Mouse (Mus musculus) CH12.LX (cell line): ENCODE results near the gene Gcdh. TPM values are rescaled to one million over a fixed set of nuclear protein-coding genes. Genes with fewer than 3 reads are reported as not detected.

Experiments used
- DNase-seq: peaks from one replicate; pipeline ENCODE4 v3.0.0-alpha.2; 2013; ENCODE audit errors: extremely low read depth
- H3K27ac ChIP-seq: 2 replicates; pipeline ENCODE4 v1.5.1; 2012; ENCODE audit warnings: low read depth, mild to moderate bottlenecking, control low read depth, moderate library complexity; ENCODE audit not compliant: insufficient read depth
- H3K27me3 ChIP-seq: replicated peaks from 2 replicates; pipeline ENCODE3; 2012; ENCODE audit warnings: inconsistent platforms
- H3K36me3 ChIP-seq, 2 experiments: replicated peaks in 1 of 2; 2 replicates each; pipeline versions ENCODE3 to v1.6.1; 2012; ENCODE audit warnings: inconsistent platforms in 1 of 2, low read length in 1 of 2, mild to moderate bottlenecking in 1 of 2, mixed read lengths in 1 of 2, moderate library complexity in 1 of 2; ENCODE audit not compliant: control insufficient read depth in 1 of 2, insufficient read depth in 1 of 2
- H3K4me1 ChIP-seq, 2 experiments: 2 replicates each; pipeline ENCODE4 v1.6.1; 2012; ENCODE audit warnings: inconsistent platforms in 1 of 2, moderate library complexity in 1 of 2; ENCODE audit not compliant: insufficient read depth in 2 of 2, control insufficient read depth in 1 of 2
- H3K4me2 ChIP-seq: 2 replicates; pipeline ENCODE4 v1.6.1; 2012; ENCODE audit warnings: low read depth, mild to moderate bottlenecking, control low read depth; ENCODE audit not compliant: poor library complexity, insufficient read depth, severe bottlenecking
- H3K4me3 ChIP-seq, 3 experiments: fragments of 150-350 bp in 1 of 3; sonication (generic) in 1 of 3; replicated peaks in 1 of 3; 2 replicates each; pipeline versions ENCODE3 to v1.5.1; 2011 to 2012; ENCODE audit warnings: low read depth in 2 of 3, low read length in 2 of 3, mild to moderate bottlenecking in 2 of 3, moderate library complexity in 2 of 3, control low read depth in 1 of 3, improper control_type of control experiment in 1 of 3, inconsistent platforms in 1 of 3, mixed read lengths in 1 of 3; ENCODE audit not compliant: poor library complexity in 1 of 3
- H3K79me2 ChIP-seq: replicated peaks from 2 replicates; pipeline ENCODE4 v1.6.1; 2012; ENCODE audit warnings: mild to moderate bottlenecking, moderate library complexity; ENCODE audit not compliant: control insufficient read depth, poor library complexity, insufficient read depth, severe bottlenecking; ENCODE audit errors: extremely low read depth
- H3K9ac ChIP-seq: 2 replicates; pipeline ENCODE4 v1.6.1; 2012; ENCODE audit warnings: low read depth, mild to moderate bottlenecking, control low read depth, moderate library complexity; ENCODE audit not compliant: insufficient read depth
- H3K9me3 ChIP-seq: replicated peaks from 2 replicates; pipeline ENCODE3; 2012; ENCODE audit warnings: low read length, inconsistent platforms, mixed read lengths
- E2F4 ChIP-seq: IDR thresholded peaks from 2 replicates; pipeline ENCODE4 v1.6.1; 2011; ENCODE audit warnings: low read depth, low read length, improper control_type of control experiment; ENCODE audit not compliant: insufficient replicate concordance
- EP300 ChIP-seq: IDR thresholded peaks from 2 replicates; pipeline ENCODE4 v1.6.1; 2011; ENCODE audit warnings: low read length, improper control_type of control experiment
- GABPA ChIP-seq: IDR thresholded peaks from 2 replicates; pipeline ENCODE4 v1.6.1; 2012; ENCODE audit warnings: low read depth, low read length, improper control_type of control experiment, inconsistent platforms; ENCODE audit not compliant: insufficient replicate concordance
- JUND ChIP-seq: conservative IDR thresholded peaks from 2 replicates; pipeline ENCODE4 v1.6.1; 2011; ENCODE audit warnings: low read depth, low read length, improper control_type of control experiment
- KAT2A ChIP-seq: IDR thresholded peaks from 2 replicates; pipeline ENCODE4 v1.6.1; 2012; ENCODE audit warnings: low read length, improper control_type of control experiment, inconsistent platforms; ENCODE audit not compliant: insufficient replicate concordance
- MAZ ChIP-seq: IDR thresholded peaks from 2 replicates; pipeline ENCODE4 v1.6.1; 2012; ENCODE audit warnings: low read depth, mild to moderate bottlenecking, inconsistent platforms, low read length, improper control_type of control experiment, moderate library complexity
- MEF2A ChIP-seq: IDR thresholded peaks from 2 replicates; pipeline ENCODE4 v1.6.1; 2014; ENCODE audit warnings: low read depth, mild to moderate bottlenecking, inconsistent platforms, low read length, improper control_type of control experiment, borderline replicate concordance
- MXI1 ChIP-seq: IDR thresholded peaks from 2 replicates; pipeline ENCODE4 v1.6.1; 2011; ENCODE audit warnings: mild to moderate bottlenecking, low read depth, low read length, improper control_type of control experiment
- NRF1 ChIP-seq: IDR thresholded peaks from 2 replicates; pipeline ENCODE4 v1.6.1; 2014; ENCODE audit warnings: low read depth, mild to moderate bottlenecking, inconsistent platforms, low read length, improper control_type of control experiment, moderate library complexity
- PAX5 ChIP-seq: IDR thresholded peaks from 2 replicates; pipeline ENCODE4 v1.6.1; 2012; ENCODE audit warnings: low read length, inconsistent platforms, mixed read lengths
- POLR2AphosphoS2 ChIP-seq: IDR thresholded peaks from 2 replicates; pipeline ENCODE4 v1.6.1; 2011; ENCODE audit warnings: low read depth, low read length, improper control_type of control experiment
- RAD21 ChIP-seq: IDR thresholded peaks from 2 replicates; pipeline ENCODE4 v1.6.1; 2011; ENCODE audit warnings: low read depth, mild to moderate bottlenecking, low read length, improper control_type of control experiment, moderate library complexity
- RCOR1 ChIP-seq: conservative IDR thresholded peaks from 2 replicates; pipeline ENCODE4 v1.6.1; 2012; ENCODE audit warnings: low read depth, mild to moderate bottlenecking, inconsistent platforms, low read length, improper control_type of control experiment
- SIN3A ChIP-seq: IDR thresholded peaks from 2 replicates; pipeline ENCODE4 v1.6.1; 2012; ENCODE audit warnings: low read length, improper control_type of control experiment, inconsistent platforms
- TBP ChIP-seq: conservative IDR thresholded peaks from 2 replicates; pipeline ENCODE4 v1.6.1; 2011; ENCODE audit warnings: low read depth, low read length, improper control_type of control experiment
- ZC3H11A ChIP-seq: IDR thresholded peaks from 2 replicates; pipeline ENCODE4 v1.6.1; 2012; ENCODE audit warnings: low read depth, mild to moderate bottlenecking, inconsistent platforms, low read length, improper control_type of control experiment
- ZMIZ1 ChIP-seq: IDR thresholded peaks from 2 replicates; pipeline ENCODE4 v1.6.1; 2012; ENCODE audit warnings: low read depth, mild to moderate bottlenecking, inconsistent platforms, low read length, improper control_type of control experiment
- ZNF384 ChIP-seq: IDR thresholded peaks from 2 replicates; pipeline ENCODE4 v1.6.1; 2012; ENCODE audit warnings: low read depth, low read length, improper control_type of control experiment, inconsistent platforms
- dilution Hi-C: fragments of 300-500 bp; cut with MboI; formaldehyde crosslinking; loops from 2 replicates; pipeline ENCODE4 v1.14.3; 2020; ENCODE audit warnings: low sequenced_read_pairs; ENCODE audit not compliant: extremely low pct_unique_long_range_greater_than_20kb, extremely low pct_ligation_motif_present
- in situ Hi-C: fragments of 300-500 bp; cut with MboI; formaldehyde crosslinking; loops from 3 replicates; pipeline ENCODE4 v1.14.3; 2019; ENCODE audit warnings: low sequenced_read_pairs, low pct_ligation_motif_present, low pct_unique_long_range_greater_than_20kb, mixed read lengths
- polyA plus RNA-seq: library from polyadenylated mRNA; unstranded; fragments of >175 nt; gene quantifications from 2 replicates; pipeline ENCODE4 v1.2.1, GENCODE M21; 2012; ENCODE audit warnings: low read depth; ENCODE audit not compliant: insufficient read length
- total RNA-seq, 2 experiments: library from RNA; depleted of rRNA; stranded (reverse); fragments of 300-350 nt in 1 of 2; fragments of >200 nt in 1 of 2; gene quantifications; 2 replicates each; pipeline ENCODE4 v1.2.3; 2012 to 2014

Gene Gcdh
- total and polyA plus RNA-seq, 3 experiments: 13.7 to 26.2 (median 16.4) TPM

GRCm38 (mm10) chr8:84917781-84918180 lies 24.1 kb upstream of the Gcdh start:
- Histone ChIP-seq H3K4me1 (no peaks in the 10 kb centered on the region), H3K4me3 (no peak overlapping the region), H3K79me2 (no peaks in the 10 kb centered on the region), H3K9ac (no peak overlapping the region), H3K27ac (no peak overlapping the region), H3K4me2 (no peak overlapping the region), H3K27me3 (no peaks in the 10 kb centered on the region), H3K9me3 (peaks cover 6% of the 10 kb centered on the region)
- no peak for DNase-seq
- in situ Hi-C loops: no loop called here
- dilution Hi-C loops: no loop called here
- TF ChIP-seq MEF2A (no peak), MAZ (no peak), JUND (no peak), RCOR1 (no peak), MXI1 (no peak), RAD21 (no peak), KAT2A (no peak)
- TF ChIP-seq, all 38 proteins: peak for 0
- H3K36me3 ChIP-seq: peaks cover 5 to 30% of the 10 kb centered on the region in 2 experiments

GRCm38 (mm10) chr8:84915269-84915668 lies 21.5 kb upstream of the Gcdh start:
- Histone ChIP-seq H3K27me3 (no peaks in the 10 kb centered on the region), H3K36me3 (peaks cover 12 to 53% of the 10 kb centered on the region in 2 experiments), H3K4me3 (no peak overlapping the region), H3K9me3 (peaks cover 13% of the 10 kb centered on the region), H3K27ac (no peak overlapping the region), H3K4me1 (peaks cover 0 to under 1% of the 10 kb centered on the region in 2 experiments; a peak in 1 of 4 replicates), H3K4me2 (no peak overlapping the region), H3K9ac (no peak overlapping the region), H3K79me2 (no peaks in the 10 kb centered on the region)
- dilution Hi-C loops (no loop called here), in situ Hi-C loops (no loop called here)
- no peak for DNase-seq
- TF ChIP-seq EP300 (no peak), RAD21 (no peak), NRF1 (no peak), ZNF384 (no peak), GABPA (no peak), POLR2AphosphoS2 (no peak), PAX5 (no peak), ZC3H11A (no peak), SIN3A (no peak), TBP (no peak), ZMIZ1 (no peak), E2F4 (no peak), JUND (no peak)
